Mouse (Mus musculus): ENCODE data around the gene Trip10. TPM values are rescaled to one million over a fixed set of nuclear protein-coding genes. Genes with fewer than 3 reads are reported as not detected.

Gene Trip10
- total and polyA plus RNA-seq, 3 experiments = 10.9 to 20.8 TPM; not detected in 1

- Histone ChIP-seq H3K27ac (ENCODE audit: control insufficient read depth, low read depth, low read length) (no peak overlapping the region), H3K79me2 (ENCODE audit: control insufficient read depth, insufficient read depth, low read length, poor library complexity) (peaks cover 13% of the 10 kb centered on the region), H3K36me3 (ENCODE audit: control insufficient read depth in 1 of 2, insufficient read depth in 2 of 2, low read length in 2 of 2) (peaks cover 0 to 11% of the 10 kb centered on the region in 2 experiments; a peak in 2 of 4 replicates), H3K27me3 (ENCODE audit: control insufficient read depth in 1 of 2, insufficient read depth in 2 of 2, low read length in 2 of 2) (no peaks in the 10 kb centered on the region), H3K9me3 (replicated peaks; ENCODE audit: insufficient read depth, low read length) (no peaks in the 10 kb centered on the region), H3K4me1 (ENCODE audit: control insufficient read depth in 1 of 2, insufficient read depth in 2 of 2, low read length in 2 of 2) (peaks cover 0 to 20% of the 10 kb centered on the region in 2 experiments; a peak in 2 of 4 replicates), H3K4me3 (ENCODE audit: control insufficient read depth in 1 of 2, insufficient read depth in 1 of 2, low read depth in 2 of 2, low read length in 2 of 2) (no peak overlapping the region), H3K9ac (ENCODE audit: control insufficient read depth, low read depth, low read length, poor library complexity, severe bottlenecking) (no peak overlapping the region)
- DNase-seq (ENCODE audit: low read depth, low spot score) = no peak
- TF ChIP-seq MYC (IDR thresholded peaks at IDR 0.05; ENCODE audit: low read depth, low read length) = no peak
- TF ChIP-seq USF1 (IDR thresholded peaks at IDR 0.05; ENCODE audit: low read depth, low read length) = no peak
- TF ChIP-seq SMC3 (IDR thresholded peaks at IDR 0.05; ENCODE audit: low read depth, low read length) = no peak
- no peak for TF ChIP-seq MAX (IDR thresholded peaks at IDR 0.05; ENCODE audit: low read length)
- TF ChIP-seq MYB (IDR thresholded peaks at IDR 0.05; ENCODE audit: low read depth, low read length) = no peak
- TF ChIP-seq MAZ (IDR thresholded peaks at IDR 0.05; ENCODE audit: low read depth, low read length) = no peak
- no peak for TF ChIP-seq ELF1 (IDR thresholded peaks at IDR 0.05; ENCODE audit: low read depth, low read length)
- TF ChIP-seq UBTF (IDR thresholded peaks at IDR 0.05; ENCODE audit: borderline replicate concordance, insufficient read depth, low read depth, low read length) = no peak
- no peak for TF ChIP-seq ETS1 (IDR thresholded peaks at IDR 0.05; ENCODE audit: low read depth, low read length)
- TF ChIP-seq ZC3H11A (IDR thresholded peaks at IDR 0.05; ENCODE audit: low read depth, low read length) = no peak
- no peak for TF ChIP-seq MXI1 (IDR thresholded peaks at IDR 0.05; ENCODE audit: low read depth, low read length)
- TF ChIP-seq ZKSCAN1 (IDR thresholded peaks at IDR 0.05; ENCODE audit: low read depth, low read length) = no peak
- TF ChIP-seq CHD1 (IDR thresholded peaks at IDR 0.05; ENCODE audit: low read depth, low read length) = no peak
- no peak for TF ChIP-seq EP300 (IDR thresholded peaks at IDR 0.05; ENCODE audit: low read depth in 1 of 2, low read length in 2 of 2)
- TF ChIP-seq ZMIZ1 (IDR thresholded peaks at IDR 0.05; ENCODE audit: low read depth, low read length) = no peak
- TF ChIP-seq TAL1 (IDR thresholded peaks at IDR 0.05; ENCODE audit: low read length) = no peak
- no peak for TF ChIP-seq RCOR1 (IDR thresholded peaks at IDR 0.05; ENCODE audit: low read depth, low read length)
- no peak for TF ChIP-seq POLR2AphosphoS5 (IDR thresholded peaks at IDR 0.05; ENCODE audit: borderline replicate concordance, low read depth, low read length)
- TF ChIP-seq SIN3A (IDR thresholded peaks at IDR 0.05; ENCODE audit: low read length) = no peak
Observed at GRCm38 (mm10) chr17:57245311-57245929, 3.8 kb upstream of the Trip10 start.

Measured in MEL (cell line).